Mouse (Mus musculus) forebrain, postnatal 0 days (tissue): ENCODE results near the gene Eif4h. TPM values are rescaled to one million over a fixed set of nuclear protein-coding genes. Genes with fewer than 3 reads are reported as not detected.

ENCODE experiments used
- ATAC-seq: fragments of 200-750 bp; cut with Nextera tagmentation; 2 replicates; pipeline ENCODE4 v1.8.0; 2017; ENCODE audit warnings: mild to moderate bottlenecking, moderate library complexity
- DNase-seq: peaks from one replicate; pipeline ENCODE4 v3.0.0-alpha.2; 2015
- H3K27ac ChIP-seq: fragments of 300-500 bp; sonication (generic); 2 replicates; pipeline ENCODE4 v1.5.1; 2014; ENCODE audit warnings: low read depth, mild to moderate bottlenecking, antibody characterized with exemption, low read length, moderate library complexity, mixed read lengths
- H3K27me3 ChIP-seq: fragments of 300-500 bp; sonication (generic); 2 replicates; pipeline ENCODE4 v1.6.1; 2014; ENCODE audit warnings: mild to moderate bottlenecking, low read length, mixed read lengths; ENCODE audit not compliant: insufficient read depth
- H3K36me3 ChIP-seq: fragments of 300-500 bp; sonication (generic); 2 replicates; pipeline ENCODE4 v1.6.1; 2014; ENCODE audit warnings: mild to moderate bottlenecking, moderate library complexity; ENCODE audit not compliant: insufficient read depth
- H3K4me1 ChIP-seq: fragments of 300-500 bp; sonication (generic); 2 replicates; pipeline ENCODE4 v1.6.1; 2014; ENCODE audit warnings: antibody characterized with exemption; ENCODE audit not compliant: insufficient read depth
- H3K4me2 ChIP-seq: fragments of 300-500 bp; sonication (generic); 2 replicates; pipeline ENCODE4 v1.6.1; 2014; ENCODE audit warnings: low read depth, mild to moderate bottlenecking, moderate library complexity
- H3K4me3 ChIP-seq: fragments of 300-500 bp; sonication (generic); 2 replicates; pipeline ENCODE4 v1.5.1; 2014; ENCODE audit warnings: low read depth, low read length, mixed read lengths
- H3K9ac ChIP-seq: fragments of 300-500 bp; sonication (generic); 2 replicates; pipeline ENCODE4 v1.6.1; 2014; ENCODE audit warnings: mild to moderate bottlenecking
- H3K9me3 ChIP-seq: fragments of 300-500 bp; sonication (generic); 2 replicates; pipeline ENCODE4 v1.6.1; 2016; ENCODE audit warnings: low read length
- CTCF ChIP-seq: sonication (generic); IDR thresholded peaks from 2 replicates; pipeline ENCODE4 v1.5.1; 2016; ENCODE audit warnings: antibody characterized with exemption, control low read depth, low read depth
- WGBS: fragments of 180-500 bp; shearing (Covaris S2); extraction: QIAGEN DNeasy Blood & Tissue Kit; methylation state at CpG from one replicate; pipeline ENCODE4 v1.1.7; 2014; 5-methylcytosine and 5-hydroxymethylcytosine counted together
- polyA plus RNA-seq: library from polyadenylated mRNA; unstranded; fragments of >200 nt; fragmentation: Nextera tagmentation; extraction: Ambion mirVana; gene quantifications from 2 replicates; pipeline ENCODE4 v1.2.1, GENCODE M21; 2015
- total RNA-seq: library from RNA; depleted of rRNA; stranded (reverse); fragments of >200 nt; gene quantifications from 2 replicates; pipeline ENCODE4 v1.2.3, GENCODE M21; 2014; rRNA removed

The Eif4h gene
- 498 and 525 TPM in 2 replicates for total RNA-seq
- 315 and 343 TPM in 2 replicates for polyA plus RNA-seq

DNA sequence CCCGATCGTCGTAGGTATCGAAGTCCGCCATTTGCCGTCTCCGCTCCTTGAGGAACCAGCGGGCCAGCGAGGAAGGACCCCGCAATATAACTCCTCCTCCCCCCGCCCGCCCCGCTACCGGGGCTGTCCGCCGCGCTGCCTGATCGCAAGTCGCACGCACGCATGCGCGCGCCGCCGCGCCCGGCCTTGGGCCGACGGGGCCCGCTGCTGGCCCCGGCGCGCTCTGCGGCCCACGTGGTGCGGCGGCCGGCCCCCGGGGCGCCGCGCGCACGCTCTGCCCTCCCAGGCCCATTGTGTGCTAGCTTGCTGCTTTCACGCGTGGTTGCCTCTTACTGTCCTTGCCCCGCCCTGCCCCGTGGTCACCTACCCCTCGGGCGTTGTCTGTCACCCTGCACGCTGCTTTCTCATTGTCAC, at the start of gene Eif4h:
Gene Eif4h, minus strand, starts transcription at position 222 of the 414 bp plus-strand sequence.
- peak; percentile 95 for ATAC-seq
- peak; percentile 99 for DNase-seq

DNA sequence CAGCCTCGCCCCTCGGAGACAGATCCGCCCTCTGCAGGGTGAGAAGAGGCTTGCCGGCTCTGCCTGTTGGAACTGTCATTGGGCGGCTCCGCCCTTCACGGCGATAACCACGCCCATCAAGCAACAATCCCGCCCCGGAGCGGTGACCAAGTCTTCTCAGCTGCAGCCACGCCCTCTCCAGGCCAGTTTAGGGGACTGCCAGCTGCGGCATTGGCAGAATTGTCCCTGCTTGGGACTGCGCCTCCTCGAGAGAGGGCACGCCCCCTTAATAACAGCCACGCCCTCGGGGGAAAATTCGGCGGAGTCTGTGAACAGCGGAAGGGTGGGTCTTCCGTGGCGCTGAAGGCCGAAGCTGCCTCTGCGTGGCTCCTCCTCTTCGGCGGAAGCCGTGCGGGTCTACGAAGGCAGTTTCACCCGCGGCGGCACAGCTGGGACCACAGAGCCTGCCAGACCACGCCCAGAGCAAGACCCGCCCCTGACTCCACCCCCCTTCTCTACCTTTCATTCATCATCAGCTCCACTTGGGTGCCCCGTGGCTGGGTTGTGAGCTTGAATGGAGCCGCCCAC, 49.5 kb upstream of the Eif4h start:
- ATAC-seq (peak; percentile 97), DNase-seq (peak; percentile 98)
- H3K4me2 ChIP-seq, result peak overlapping the region; percentile 90
- no peaks in the 10 kb centered on the region for H3K9me3 ChIP-seq
- peak overlapping the region; percentile 90 for H3K4me3 ChIP-seq
- H3K9ac ChIP-seq, result peak overlapping the region; percentile 91
- peak; percentile 64 for TF ChIP-seq CTCF
- peaks cover 22% of the 10 kb centered on the region; the same call in 1 of the 2 replicates for H3K36me3 ChIP-seq
- WGBS, result under 1% methylated on average over 38 of the region's 38 CpGs
- peak overlapping the region; percentile 86 for H3K27ac ChIP-seq
- no peaks in the 10 kb centered on the region for H3K27me3 ChIP-seq
- no peaks in the 10 kb centered on the region for H3K4me1 ChIP-seq

More for the DNA sequence above, at the start of gene Eif4h:
- Histone ChIP-seq H3K36me3 (peaks cover 10% of the 10 kb centered on the region; the same call in 1 of the 2 replicates), H3K9me3 (no peaks in the 10 kb centered on the region), H3K4me1 (peaks cover 15% of the 10 kb centered on the region), H3K27ac (peak within 1 kb of the TSS; percentile 97), H3K9ac (peak within 1 kb of the TSS; percentile 95), H3K4me3 (peak within 1 kb of the TSS; percentile 97), H3K4me2 (peak within 1 kb of the TSS; percentile 72), H3K27me3 (no peaks in the 10 kb centered on the region)
- under 1% methylated on average over 52 of the region's 52 CpGs for WGBS
- TF ChIP-seq CTCF, result no peak

DNA sequence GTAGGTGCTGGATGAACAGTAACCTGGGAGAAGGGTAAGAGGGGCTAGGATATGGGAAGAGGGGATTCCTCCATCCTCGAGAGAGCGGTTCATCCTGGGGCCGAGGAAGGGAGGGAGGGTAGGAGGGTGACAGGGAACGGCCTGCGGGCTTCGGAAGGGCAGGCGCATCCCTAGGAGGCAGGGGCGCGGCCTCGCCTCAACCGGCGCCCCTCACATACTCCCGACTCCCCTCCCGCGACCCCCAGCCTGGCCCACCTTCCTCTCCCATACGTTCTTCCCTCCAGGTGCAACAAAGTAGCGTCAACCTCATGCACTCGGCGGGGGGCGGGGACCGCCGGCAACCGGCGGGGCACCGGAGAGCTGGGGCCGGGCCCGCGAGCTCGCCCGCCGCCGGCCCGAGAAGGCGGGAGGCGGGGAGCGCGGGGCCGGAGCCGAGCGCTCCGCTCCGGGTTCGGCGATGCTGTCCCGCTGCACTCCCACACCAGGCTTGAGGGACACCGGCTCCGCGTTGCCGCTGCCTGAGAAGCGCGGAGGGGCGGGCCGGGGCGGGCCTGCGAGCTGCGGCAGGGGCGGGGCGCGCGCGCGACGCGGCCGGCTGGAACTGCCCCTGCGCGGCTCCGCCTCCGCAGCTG, 48.9 kb upstream of the Eif4h start, which contains the start of gene Limk1:
Gene Limk1, minus strand, starts transcription at position 513 of the 632 bp plus-strand sequence.
- DNase-seq (no peak), ATAC-seq (peak; percentile 5; the same call in 1 of the 2 replicates)
- TF ChIP-seq CTCF, result no peak
- H3K9ac ChIP-seq, result peak within 1 kb of the TSS; percentile 91
- H3K36me3 ChIP-seq, result peaks cover 23% of the 10 kb centered on the region; the same call in 1 of the 2 replicates
- peak within 1 kb of the TSS; percentile 90 for H3K4me2 ChIP-seq
- H3K9me3 ChIP-seq, result no peaks in the 10 kb centered on the region
- no peaks in the 10 kb centered on the region for H3K4me1 ChIP-seq
- H3K27me3 ChIP-seq, result no peaks in the 10 kb centered on the region
- WGBS, result 2% methylated on average over 54 of the region's 69 CpGs
- H3K27ac ChIP-seq, result peak within 1 kb of the TSS; percentile 86
- peak within 1 kb of the TSS; percentile 90 for H3K4me3 ChIP-seq

DNA sequence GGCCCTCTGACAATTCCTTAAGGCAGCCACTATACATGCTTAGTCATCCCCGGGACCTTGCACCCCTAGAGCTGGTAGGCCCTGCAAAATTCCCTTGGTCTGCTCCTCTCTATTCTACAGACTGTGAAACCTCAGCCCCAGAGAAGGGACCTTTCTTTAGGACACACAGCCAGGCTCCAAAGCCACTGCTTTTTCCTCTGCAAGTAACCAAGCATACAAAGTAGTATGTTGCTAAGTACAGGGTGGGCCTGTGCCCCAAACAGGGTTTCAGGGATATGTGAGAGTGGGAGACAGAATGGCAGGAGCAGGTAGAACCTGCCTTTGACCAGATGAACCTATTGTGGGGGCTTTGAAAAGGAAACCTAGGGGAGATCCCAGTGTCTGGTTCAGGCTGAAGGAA, 47.9 kb upstream of the Eif4h start:
- no peak for TF ChIP-seq CTCF
- H3K4me1 ChIP-seq, result no peaks in the 10 kb centered on the region
- peaks cover 23% of the 10 kb centered on the region; the same call in 1 of the 2 replicates for H3K36me3 ChIP-seq
- peak overlapping the region; percentile 90 for H3K4me2 ChIP-seq
- H3K9ac ChIP-seq, result peak overlapping the region; percentile 91
- WGBS, result 93% methylated on average over 1 of the region's 1 CpGs
- H3K9me3 ChIP-seq, result no peaks in the 10 kb centered on the region
- no peak overlapping the region for H3K27ac ChIP-seq
- DNase-seq (no peak), ATAC-seq (no peak)
- peak overlapping the region; percentile 90 for H3K4me3 ChIP-seq
- no peaks in the 10 kb centered on the region for H3K27me3 ChIP-seq

DNA sequence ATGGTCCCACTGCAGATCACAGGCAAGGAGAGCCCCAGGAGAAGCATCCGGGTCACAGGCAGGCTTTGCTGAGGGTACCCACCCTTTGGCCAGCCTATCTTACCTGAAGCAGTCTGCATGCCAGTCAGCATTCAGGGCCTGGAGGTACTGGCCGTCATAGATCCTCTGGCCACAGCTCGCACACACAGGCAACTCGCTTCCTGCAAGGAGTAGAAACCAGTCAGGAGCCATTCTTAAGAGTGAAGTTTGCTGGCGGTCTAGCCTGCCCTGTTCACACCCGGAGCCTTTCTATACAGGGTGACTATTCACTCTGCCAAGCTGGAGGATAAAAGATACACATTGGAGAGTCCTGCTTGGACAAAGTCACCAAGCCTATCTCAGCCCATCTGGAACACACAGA, 47.3 kb upstream of the Eif4h start:
- no peak for DNase-seq
- Histone ChIP-seq H3K27me3 (no peaks in the 10 kb centered on the region), H3K4me2 (no peak overlapping the region), H3K36me3 (peaks cover 23% of the 10 kb centered on the region; the same call in 1 of the 2 replicates), H3K27ac (no peak overlapping the region), H3K9me3 (no peaks in the 10 kb centered on the region), H3K9ac (no peak overlapping the region), H3K4me1 (no peaks in the 10 kb centered on the region), H3K4me3 (no peak overlapping the region)
- no peak for TF ChIP-seq CTCF
- 84% methylated on average over 6 of the region's 6 CpGs for WGBS
- no peak for ATAC-seq

DNA sequence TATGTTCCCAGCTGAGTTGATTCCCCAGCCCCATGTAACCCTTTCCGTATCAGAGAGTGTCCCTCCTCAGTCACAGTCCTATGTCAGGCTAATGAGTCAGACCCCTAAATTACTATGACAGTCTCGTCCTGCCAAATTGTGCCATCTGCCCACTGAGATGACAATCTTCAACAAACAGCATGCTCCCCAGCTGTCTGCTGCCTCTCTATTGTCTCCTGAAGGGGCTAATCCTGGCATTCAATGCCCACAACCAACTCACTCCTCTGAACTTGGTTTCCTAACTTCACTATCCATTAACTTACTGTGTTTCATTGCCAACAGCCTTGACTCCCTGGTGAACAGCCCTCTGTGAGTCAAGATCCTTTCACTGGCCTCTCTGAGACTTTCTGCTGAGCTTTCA, 45.1 kb upstream of the Eif4h start:
- no peak for DNase-seq
- H3K4me3 ChIP-seq, result no peak overlapping the region
- no peak overlapping the region for H3K4me2 ChIP-seq
- no peak overlapping the region for H3K27ac ChIP-seq
- no peaks in the 10 kb centered on the region for H3K4me1 ChIP-seq
- no peak for ATAC-seq
- H3K27me3 ChIP-seq, result no peaks in the 10 kb centered on the region
- WGBS, result 61% methylated on average over 2 of the region's 2 CpGs
- H3K9me3 ChIP-seq, result no peaks in the 10 kb centered on the region
- no peak overlapping the region for H3K9ac ChIP-seq
- no peak for TF ChIP-seq CTCF
- peaks cover 33% of the 10 kb centered on the region; the same call in 1 of the 2 replicates for H3K36me3 ChIP-seq

DNA sequence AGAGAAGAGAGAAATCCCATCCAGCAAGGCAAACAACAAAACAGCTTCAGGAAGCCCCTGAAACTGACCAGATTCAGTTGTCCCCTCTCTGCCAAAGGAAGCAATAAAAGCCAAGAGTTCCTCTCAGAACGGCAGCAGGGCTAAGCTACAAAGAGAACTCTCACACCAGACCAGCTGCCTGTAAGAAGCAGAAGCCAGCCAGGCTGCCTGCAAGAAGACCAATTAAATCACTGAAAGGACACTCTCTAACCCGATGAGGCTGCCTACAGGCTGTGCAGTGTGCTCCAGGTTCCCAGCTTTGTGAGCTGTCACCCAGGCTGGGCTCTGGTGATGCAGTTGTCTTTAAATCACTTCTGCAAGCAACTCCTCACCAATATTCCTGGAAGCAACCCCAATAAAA, 44.5 kb upstream of the Eif4h start:
- Histone ChIP-seq H3K4me2 (no peak overlapping the region), H3K4me1 (no peaks in the 10 kb centered on the region), H3K36me3 (peaks cover 33% of the 10 kb centered on the region; the same call in 1 of the 2 replicates), H3K9ac (no peak overlapping the region), H3K9me3 (no peaks in the 10 kb centered on the region), H3K27me3 (no peaks in the 10 kb centered on the region), H3K4me3 (no peak overlapping the region), H3K27ac (no peak overlapping the region)
- 48% methylated on average over 2 of the region's 2 CpGs for WGBS
- TF ChIP-seq CTCF, result no peak
- ATAC-seq, result no peak
- DNase-seq, result no peak
